Mouse (Mus musculus): ENCODE measurements around the gene Alkbh6. TPM values are rescaled to one million over a fixed set of nuclear protein-coding genes. Genes with fewer than 3 reads are reported as not detected.

Gene Alkbh6
- polyA plus RNA-seq, 1 experiment = 39.9 TPM

GRCm38 (mm10) chr7:30360028-30360427, 51.5 kb downstream of the Alkbh6 start:
- Histone ChIP-seq H3K27ac (ENCODE audit: insufficient read depth, low read depth, low read length) (no peak overlapping the region), H3K4me3 (ENCODE audit: insufficient read depth, low read length) (no peak overlapping the region), H3K4me1 (ENCODE audit: control insufficient read depth, insufficient read depth, low read length) (peaks cover 2% of the 10 kb centered on the region; the same call in 1 of the 2 replicates)
- TF ChIP-seq CTCF (IDR thresholded peaks at IDR 0.05; ENCODE audit: low read depth, low read length) (no peak), POLR2A (IDR thresholded peaks at IDR 0.05; ENCODE audit: borderline replicate concordance, low read depth, low read length) (no peak)

- TF ChIP-seq POLR2A (IDR thresholded peaks at IDR 0.05; ENCODE audit: borderline replicate concordance, low read depth, low read length) (no peak), CTCF (IDR thresholded peaks at IDR 0.05; ENCODE audit: low read depth, low read length) (no peak)
- Histone ChIP-seq H3K4me3 (ENCODE audit: insufficient read depth, low read length) (peak within 1 kb of the TSS; percentile 68), H3K27ac (ENCODE audit: insufficient read depth, low read depth, low read length) (no peak within 1 kb of the TSS), H3K4me1 (ENCODE audit: control insufficient read depth, insufficient read depth, low read length) (peaks cover 2% of the 10 kb centered on the region; the same call in 1 of the 2 replicates)
These were observed 54.3 kb downstream of the Alkbh6 start, which contains the start of gene Lrfn3 for GRCm38 (mm10) chr7:30362652-30363343. Lrfn3 (minus strand) TSS chr7:30362772.

GRCm38 (mm10) chr7:30363344-30363738, 54.8 kb downstream of the Alkbh6 start:
- TF ChIP-seq POLR2A (IDR thresholded peaks at IDR 0.05; ENCODE audit: borderline replicate concordance, low read depth, low read length) (no peak), CTCF (IDR thresholded peaks at IDR 0.05; ENCODE audit: low read depth, low read length) (no peak)
- H3K4me1 ChIP-seq (ENCODE audit: control insufficient read depth, insufficient read depth, low read length) = peaks cover 2% of the 10 kb centered on the region; the same call in 1 of the 2 replicates
- H3K4me3 ChIP-seq (ENCODE audit: insufficient read depth, low read length) = peak overlapping the region; percentile 36; the same call in 1 of the 2 replicates
- H3K27ac ChIP-seq (ENCODE audit: insufficient read depth, low read depth, low read length) = no peak overlapping the region

Other genes starting within 250 kb of the Alkbh6 start
- 3.9 and 4.6 TPM in 2 replicates for gene Zfp82, start 235.8 kb upstream of the Alkbh6 start, polyA plus RNA-seq (2012; ENCODE audit: insufficient read depth, insufficient read length, missing spikeins)
- not detected in 2 replicates for gene Gm26920, start 218.3 kb upstream of the Alkbh6 start, polyA plus RNA-seq (2012; ENCODE audit: insufficient read depth, insufficient read length, missing spikeins)
- gene Zfp566, start 218.2 kb upstream of the Alkbh6 start, polyA plus RNA-seq (2012; ENCODE audit: insufficient read depth, insufficient read length, missing spikeins) = 1.6 and 2.8 TPM in 2 replicates
- gene Zfp260, start 213.9 kb upstream of the Alkbh6 start, polyA plus RNA-seq (2012; ENCODE audit: insufficient read depth, insufficient read length, missing spikeins) = 40.2 and 49.9 TPM in 2 replicates
- gene Zfp382, start 186.8 kb upstream of the Alkbh6 start, polyA plus RNA-seq (2012; ENCODE audit: insufficient read depth, insufficient read length, missing spikeins) = 7.7 and 8.9 TPM in 2 replicates
- gene Zfp146, start 139.0 kb upstream of the Alkbh6 start, polyA plus RNA-seq (2012; ENCODE audit: insufficient read depth, insufficient read length, missing spikeins) = 19.9 and 22.9 TPM in 2 replicates
- 8.0 and 14.3 TPM in 2 replicates for gene Cox7a1, start 124.6 kb upstream of the Alkbh6 start, polyA plus RNA-seq (2012; ENCODE audit: insufficient read depth, insufficient read length, missing spikeins)
- 501 and 572 TPM in 2 replicates for gene Capns1, start 109.9 kb upstream of the Alkbh6 start, polyA plus RNA-seq (2012; ENCODE audit: insufficient read depth, insufficient read length, missing spikeins)
- 47.6 and 50.3 TPM in 2 replicates for gene Polr2i, start 76.8 kb upstream of the Alkbh6 start, polyA plus RNA-seq (2012; ENCODE audit: insufficient read depth, insufficient read length, missing spikeins)
- gene Tbcb, start 76.4 kb upstream of the Alkbh6 start, polyA plus RNA-seq (2012; ENCODE audit: insufficient read depth, insufficient read length, missing spikeins) = 83.3 and 108 TPM in 2 replicates
- gene Ovol3, start 73.0 kb upstream of the Alkbh6 start, polyA plus RNA-seq (2012; ENCODE audit: insufficient read depth, insufficient read length, missing spikeins) = not detected in 2 replicates
- gene Thap8, start 28.6 kb upstream of the Alkbh6 start, polyA plus RNA-seq (2012; ENCODE audit: insufficient read depth, insufficient read length, missing spikeins) = 0.55 and 1.0 TPM in 2 replicates
- 21.4 and 25.8 TPM in 2 replicates for gene Wdr62, start 28.3 kb upstream of the Alkbh6 start, polyA plus RNA-seq (2012; ENCODE audit: insufficient read depth, insufficient read length, missing spikeins)
- gene Clip3, start 17.0 kb upstream of the Alkbh6 start, polyA plus RNA-seq (2012; ENCODE audit: insufficient read depth, insufficient read length, missing spikeins) = 0.49 and 1.7 TPM in 2 replicates
- gene Syne4, start 6.1 kb downstream of the Alkbh6 start, polyA plus RNA-seq (2012; ENCODE audit: insufficient read depth, insufficient read length, missing spikeins) = 1.2 TPM in 1 of 2 replicates, not detected in the other
- not detected in 2 replicates for gene E130208F15Rik, start 13.0 kb downstream of the Alkbh6 start, polyA plus RNA-seq (2012; ENCODE audit: insufficient read depth, insufficient read length, missing spikeins)
- 4.5 and 4.6 TPM in 2 replicates for gene Sdhaf1, start 15.2 kb downstream of the Alkbh6 start, polyA plus RNA-seq (2012; ENCODE audit: insufficient read depth, insufficient read length, missing spikeins)
- not detected in 2 replicates for gene Lrfn3, start 54.1 kb downstream of the Alkbh6 start, polyA plus RNA-seq (2012; ENCODE audit: insufficient read depth, insufficient read length, missing spikeins)
- 3,702 and 3,978 TPM in 2 replicates for gene Tyrobp, start 105.0 kb downstream of the Alkbh6 start, polyA plus RNA-seq (2012; ENCODE audit: insufficient read depth, insufficient read length, missing spikeins)
- 53.0 and 56.7 TPM in 2 replicates for gene Hcst, start 111.1 kb downstream of the Alkbh6 start, polyA plus RNA-seq (2012; ENCODE audit: insufficient read depth, insufficient read length, missing spikeins)
- 18.6 and 22.4 TPM in 2 replicates for gene Nfkbid, start 113.0 kb downstream of the Alkbh6 start, polyA plus RNA-seq (2012; ENCODE audit: insufficient read depth, insufficient read length, missing spikeins)
- gene Aplp1, start 136.8 kb downstream of the Alkbh6 start, polyA plus RNA-seq (2012; ENCODE audit: insufficient read depth, insufficient read length, missing spikeins) = 2.0 and 2.3 TPM in 2 replicates
- not detected in 2 replicates for gene Kirrel2, start 149.0 kb downstream of the Alkbh6 start, polyA plus RNA-seq (2012; ENCODE audit: insufficient read depth, insufficient read length, missing spikeins)
- not detected in 2 replicates for gene Nphs1, start 149.6 kb downstream of the Alkbh6 start, polyA plus RNA-seq (2012; ENCODE audit: insufficient read depth, insufficient read length, missing spikeins)
- gene Prodh2, start 184.9 kb downstream of the Alkbh6 start, polyA plus RNA-seq (2012; ENCODE audit: insufficient read depth, insufficient read length, missing spikeins) = not detected in 2 replicates
- 8.4 and 9.5 TPM in 2 replicates for gene Arhgap33, start 226.3 kb downstream of the Alkbh6 start, polyA plus RNA-seq (2012; ENCODE audit: insufficient read depth, insufficient read length, missing spikeins)
- gene Hspb6, start 243.5 kb downstream of the Alkbh6 start, polyA plus RNA-seq (2012; ENCODE audit: insufficient read depth, insufficient read length, missing spikeins) = 12.0 and 14.6 TPM in 2 replicates
- gene Proser3, start 243.6 kb downstream of the Alkbh6 start, polyA plus RNA-seq (2012; ENCODE audit: insufficient read depth, insufficient read length, missing spikeins) = 8.8 and 12.2 TPM in 2 replicates

Measured in bone marrow macrophage, adult 2 months (primary cell).